Mouse (Mus musculus) layer of hippocampus, adult 9-10 months (tissue): ENCODE measurements at regions not wholly inside any gene's neighbourhood (a gene's known extent, or its start where the extent isn't known, plus 50 kb on each side); places are given as distances from the start of the nearest gene placed in this dataset.

ENCODE experiments used
- DNase-seq: peaks from one replicate; pipeline ENCODE4 v3.0.0; 2022; ENCODE audit warnings: low spot score

GRCm38 (mm10) chr13:101883177-101883576 lies 115.2 kb upstream of the Pik3r1 start:
- DNase-seq = no peak

GRCm38 (mm10) chr13:101884752-101885151 lies 116.7 kb upstream of the Pik3r1 start:
- no peak for DNase-seq

- no peak for DNase-seq
These were observed 123.5 kb upstream of the Pik3r1 start for GRCm38 (mm10) chr13:101891473-101891872.

- DNase-seq = no peak
These were observed 125.1 kb upstream of the Pik3r1 start for GRCm38 (mm10) chr13:101893035-101893600.

GRCm38 (mm10) chr13:101895161-101895560 lies 127.1 kb upstream of the Pik3r1 start:
- DNase-seq = no peak

GRCm38 (mm10) chr13:101895686-101896085 lies 127.7 kb upstream of the Pik3r1 start:
- no peak for DNase-seq

GRCm38 (mm10) chr13:101896946-101897345 lies 128.9 kb upstream of the Pik3r1 start:
- no peak for DNase-seq

- DNase-seq = no peak
These were observed 134.2 kb upstream of the Pik3r1 start for GRCm38 (mm10) chr13:101902213-101902612.

GRCm38 (mm10) chr13:101905909-101906676 lies 138.1 kb upstream of the Pik3r1 start:
- no peak for DNase-seq

- peak; percentile 52 for DNase-seq
These were observed 141.0 kb upstream of the Pik3r1 start for GRCm38 (mm10) chr13:101909026-101909425.

- no peak for DNase-seq
These were observed 142.7 kb upstream of the Pik3r1 start for GRCm38 (mm10) chr13:101910687-101911086.

- DNase-seq = no peak
These were observed 146.1 kb upstream of the Pik3r1 start for GRCm38 (mm10) chr13:101914132-101914531.

- no peak for DNase-seq
These were observed 146.9 kb upstream of the Pik3r1 start for GRCm38 (mm10) chr13:101914691-101915541.

- DNase-seq = no peak
These were observed 147.5 kb upstream of the Pik3r1 start for GRCm38 (mm10) chr13:101915542-101915941.

GRCm38 (mm10) chr13:101915948-101916594 lies 148.1 kb upstream of the Pik3r1 start:
- no peak for DNase-seq

- DNase-seq = no peak
These were observed 148.9 kb upstream of the Pik3r1 start for GRCm38 (mm10) chr13:101916876-101917275.

- no peak for DNase-seq
These were observed 150.2 kb upstream of the Pik3r1 start for GRCm38 (mm10) chr13:101918185-101918584.

GRCm38 (mm10) chr13:101919266-101919665 lies 151.2 kb upstream of the Pik3r1 start:
- no peak for DNase-seq

- no peak for DNase-seq
These were observed 152.4 kb upstream of the Pik3r1 start for GRCm38 (mm10) chr13:101920384-101920783.

- DNase-seq = no peak
These were observed 156.6 kb upstream of the Pik3r1 start for GRCm38 (mm10) chr13:101924637-101925036.

- DNase-seq = no peak
These were observed 163.2 kb upstream of the Pik3r1 start for GRCm38 (mm10) chr13:101931264-101931663.

- no peak for DNase-seq
These were observed 163.9 kb upstream of the Pik3r1 start for GRCm38 (mm10) chr13:101931882-101932281.
